Mouse (Mus musculus): Measurements from ENCODE around the gene Ift122.

GRCm38 (mm10) chr6:115906455-115906854 lies 53.2 kb downstream of the Ift122 start:
- no peak for TF ChIP-seq CTCF (IDR thresholded peaks at IDR 0.05; ENCODE audit: extremely low read depth, insufficient read depth, insufficient read length, insufficient replicate concordance)
- no peak for TF ChIP-seq POLR2A (IDR thresholded peaks at IDR 0.05; ENCODE audit: low read depth, low read length)
